Mouse (Mus musculus): ENCODE data around the gene D630003M21Rik.

The D630003M21Rik gene

DNA sequence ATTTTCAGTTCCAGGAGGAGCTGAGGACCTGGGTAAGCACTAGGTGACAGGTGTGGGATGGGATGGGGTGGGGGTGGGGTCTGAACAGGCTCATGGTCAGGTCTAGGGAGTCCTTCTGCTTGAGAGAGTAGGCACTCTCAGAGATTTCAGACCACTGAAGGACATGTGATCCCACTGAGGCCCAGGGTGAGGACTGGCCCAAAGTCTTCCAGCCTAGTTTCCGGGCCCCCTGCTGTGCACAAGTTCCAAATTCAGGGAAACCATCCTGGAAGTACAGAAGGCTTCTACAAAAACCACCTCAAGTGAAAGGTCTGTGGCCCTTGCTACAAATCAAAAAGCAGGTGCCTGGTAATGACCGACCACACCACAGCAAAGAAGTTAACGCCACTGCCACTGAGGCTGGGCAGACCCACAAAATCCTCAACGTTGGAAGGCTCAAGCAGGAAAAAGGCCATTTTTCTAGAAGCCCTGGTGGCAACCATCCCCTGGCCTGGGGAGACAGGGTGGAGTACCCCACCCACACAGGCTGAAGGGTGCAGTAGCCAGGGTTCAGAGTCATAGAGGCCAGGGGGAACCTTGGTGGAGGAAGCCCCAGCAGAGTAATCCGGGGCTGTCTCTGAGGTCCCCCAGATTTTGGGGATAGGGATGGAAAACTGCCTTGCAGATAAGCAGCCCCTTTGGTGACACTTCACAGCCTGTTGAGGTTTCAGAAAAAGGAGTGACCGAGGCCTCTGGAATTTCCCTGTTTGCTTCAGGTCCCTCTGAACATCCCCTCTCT lies 84.1 kb downstream of the D630003M21Rik start:
- in situ Hi-C loops (cut with MboI; ENCODE audit: low sequenced_read_pairs) = no loop called here

DNA sequence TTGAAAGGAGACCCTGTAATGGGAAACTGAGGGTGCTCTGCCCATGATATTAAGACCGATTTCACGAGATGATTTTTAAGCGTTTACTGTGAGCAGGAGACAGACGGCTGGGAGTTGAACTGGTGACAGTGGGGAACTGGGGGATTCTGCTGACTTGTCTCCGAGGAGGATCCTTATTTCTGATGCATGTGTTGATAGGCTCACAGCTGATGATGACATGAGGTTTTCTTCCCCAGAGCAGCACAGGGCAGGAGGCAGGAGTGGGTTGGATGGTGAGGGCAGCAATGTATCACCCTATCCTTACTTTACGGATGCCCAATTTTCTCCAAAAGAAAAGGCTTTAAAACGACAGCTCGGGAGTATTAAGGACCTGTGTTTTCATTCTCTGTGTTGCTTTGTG lies 84.8 kb downstream of the D630003M21Rik start:
- in situ Hi-C loops (cut with MboI; ENCODE audit: low sequenced_read_pairs) = no loop called here

DNA sequence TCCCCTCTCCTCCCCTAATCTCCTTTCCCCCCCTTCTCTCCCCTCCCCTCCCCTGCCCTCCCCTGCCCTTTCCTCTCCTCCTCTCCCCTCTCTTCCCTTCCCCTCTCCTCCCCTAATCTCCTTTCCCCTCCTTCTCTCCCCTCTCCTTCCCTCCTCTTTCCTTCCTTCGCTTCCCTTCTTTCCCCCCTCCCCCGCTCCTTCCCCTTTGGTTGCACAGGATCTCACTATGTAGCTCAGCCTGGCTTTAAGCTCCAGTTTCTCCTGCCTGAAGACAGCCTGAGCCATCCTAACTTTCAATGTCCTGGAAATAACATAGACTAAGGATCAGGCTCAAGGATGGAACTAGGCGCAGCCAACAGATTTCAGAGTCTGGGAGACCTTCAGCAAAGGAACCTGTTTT lies 85.2 kb downstream of the D630003M21Rik start:
- in situ Hi-C loops (cut with MboI; ENCODE audit: low sequenced_read_pairs) = no loop called here

DNA sequence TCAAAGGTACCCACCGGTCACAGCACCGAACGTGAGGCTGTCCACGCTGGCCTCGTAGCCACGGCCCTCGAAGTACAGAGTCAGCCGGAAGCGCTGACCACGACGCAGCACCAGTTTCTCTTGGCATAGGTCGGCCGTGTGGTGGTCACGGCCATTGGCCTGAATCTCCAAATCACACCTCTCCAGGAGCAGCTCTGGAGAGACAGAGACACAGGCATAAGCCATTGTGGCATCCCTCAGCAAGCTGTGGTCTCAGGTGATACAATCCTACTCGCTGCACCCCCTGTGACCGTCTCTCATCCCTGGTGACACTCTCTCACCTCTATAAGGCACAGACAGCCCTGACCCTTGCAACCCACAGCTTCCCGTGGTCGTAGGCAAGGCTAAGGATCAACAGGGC lies 86.0 kb downstream of the D630003M21Rik start:
- in situ Hi-C loops (cut with MboI; ENCODE audit: low sequenced_read_pairs) = no loop called here

DNA sequence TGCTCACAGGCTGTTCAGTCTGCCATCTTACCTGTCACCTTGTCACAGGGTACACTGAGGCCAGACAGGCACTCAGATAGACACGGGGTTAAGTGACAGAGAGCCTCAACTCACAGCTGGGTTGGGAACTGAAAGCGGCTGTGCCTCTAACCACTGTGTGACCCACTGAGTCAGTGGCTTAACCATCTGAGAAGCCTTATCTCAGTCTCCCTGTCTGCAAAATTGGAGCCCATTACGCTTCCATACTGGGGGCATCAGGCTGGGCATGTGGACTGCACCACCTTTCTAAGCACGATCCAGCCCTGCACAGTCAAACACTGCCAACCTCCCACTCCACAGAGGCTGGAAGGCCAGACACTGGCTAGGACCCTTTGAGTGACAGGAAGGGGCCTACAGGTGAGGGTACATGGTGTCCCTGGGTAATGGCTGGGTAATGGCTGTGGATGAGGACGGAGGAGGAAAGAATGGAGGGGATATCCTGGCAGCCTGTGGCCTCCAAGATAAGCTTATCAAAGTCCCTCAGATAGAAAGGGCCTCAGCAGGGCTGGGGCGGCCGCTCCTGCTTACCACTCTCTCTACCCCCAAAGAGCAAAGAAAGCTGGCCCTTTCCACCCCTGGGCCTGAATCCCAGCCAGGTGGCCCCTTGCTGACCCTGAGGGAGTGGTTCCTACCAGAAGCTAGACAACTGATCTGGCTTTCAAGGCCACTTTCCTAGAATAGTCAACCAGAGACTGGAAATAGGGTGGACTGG lies 87.2 kb downstream of the D630003M21Rik start:
- in situ Hi-C loops (cut with MboI; ENCODE audit: low sequenced_read_pairs) = no loop called here

DNA sequence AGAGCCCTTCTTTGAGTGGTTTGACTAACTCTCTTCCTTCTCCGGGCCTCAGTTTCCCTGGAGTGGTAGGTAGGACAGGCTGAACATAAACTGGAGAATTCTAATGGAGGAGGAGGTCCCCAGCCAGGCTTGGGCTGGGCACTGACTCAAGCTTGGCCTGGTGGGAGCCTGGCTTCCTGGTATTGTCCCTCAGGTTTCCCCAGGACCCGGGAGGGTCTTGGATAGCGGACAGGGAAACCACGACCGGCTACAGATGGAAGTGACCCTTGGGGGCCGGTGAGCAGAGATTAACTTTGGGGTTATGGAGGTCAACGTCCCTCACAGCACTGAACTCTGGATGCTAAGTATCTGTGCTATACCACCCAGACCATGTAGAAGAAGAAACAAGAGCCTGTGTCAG lies 87.8 kb downstream of the D630003M21Rik start:
- in situ Hi-C loops (cut with MboI; ENCODE audit: low sequenced_read_pairs) = no loop called here

DNA sequence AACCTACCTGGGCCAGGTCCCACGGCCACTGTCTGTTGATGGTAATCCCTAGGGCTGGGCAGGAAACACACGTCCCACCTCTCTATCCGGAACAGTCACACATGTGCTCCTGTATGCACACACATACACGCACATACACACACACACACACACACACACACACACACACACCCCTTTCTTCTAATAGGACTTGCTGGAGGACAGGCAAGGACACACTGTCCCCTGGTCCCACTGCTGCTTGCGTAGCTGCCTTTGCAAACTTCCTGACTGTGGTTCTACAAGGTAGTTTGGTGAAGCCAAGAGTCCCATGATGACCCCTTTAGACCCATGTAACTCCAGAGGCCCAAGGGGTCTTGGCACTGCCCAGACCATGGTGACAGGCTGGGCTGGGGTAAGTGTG lies 88.4 kb downstream of the D630003M21Rik start:
- in situ Hi-C loops (cut with MboI; ENCODE audit: low sequenced_read_pairs) = no loop called here

DNA sequence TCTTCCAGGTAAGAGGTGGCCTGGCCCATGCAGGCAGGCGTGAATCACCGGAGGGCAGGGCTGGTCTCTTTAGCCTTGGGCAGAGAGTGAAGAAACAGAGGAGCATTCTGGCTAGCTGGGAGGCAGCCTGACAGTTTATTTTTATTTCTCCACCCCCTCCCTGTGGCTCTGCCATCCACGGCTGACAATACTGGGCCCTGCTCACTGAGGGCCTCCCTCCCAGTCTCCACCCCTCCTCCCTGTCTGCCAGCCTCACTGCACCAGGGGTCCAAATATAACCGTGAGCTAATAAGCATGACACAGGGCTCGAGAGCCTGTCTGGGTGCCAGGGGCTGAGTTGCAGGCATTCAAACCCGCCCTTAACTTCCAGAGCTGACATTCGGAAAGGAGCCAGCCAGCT lies 89.4 kb downstream of the D630003M21Rik start:
- in situ Hi-C loops (cut with MboI; ENCODE audit: low sequenced_read_pairs) = no loop called here

DNA sequence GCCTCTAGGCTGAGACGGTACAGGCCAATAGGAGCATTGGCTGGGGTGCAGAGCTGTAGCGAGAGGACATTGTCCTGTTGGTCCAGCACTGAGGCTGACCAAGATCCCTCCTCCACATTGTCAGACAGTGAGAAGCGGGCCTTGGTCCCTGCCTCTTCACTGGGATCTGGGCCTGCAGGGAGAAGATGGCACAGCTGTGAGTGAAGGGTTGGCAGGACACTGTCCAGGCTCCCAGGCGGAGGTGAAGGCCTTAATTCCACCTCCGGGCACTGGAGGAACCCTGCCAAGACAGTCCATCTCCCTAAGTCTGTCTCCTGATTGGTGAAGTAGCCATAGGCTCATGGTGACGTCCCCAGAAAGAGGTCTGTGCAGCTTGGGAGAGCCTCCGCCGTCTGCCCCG lies 90.2 kb downstream of the D630003M21Rik start:
- in situ Hi-C loops (cut with MboI; ENCODE audit: low sequenced_read_pairs) = no loop called here

DNA sequence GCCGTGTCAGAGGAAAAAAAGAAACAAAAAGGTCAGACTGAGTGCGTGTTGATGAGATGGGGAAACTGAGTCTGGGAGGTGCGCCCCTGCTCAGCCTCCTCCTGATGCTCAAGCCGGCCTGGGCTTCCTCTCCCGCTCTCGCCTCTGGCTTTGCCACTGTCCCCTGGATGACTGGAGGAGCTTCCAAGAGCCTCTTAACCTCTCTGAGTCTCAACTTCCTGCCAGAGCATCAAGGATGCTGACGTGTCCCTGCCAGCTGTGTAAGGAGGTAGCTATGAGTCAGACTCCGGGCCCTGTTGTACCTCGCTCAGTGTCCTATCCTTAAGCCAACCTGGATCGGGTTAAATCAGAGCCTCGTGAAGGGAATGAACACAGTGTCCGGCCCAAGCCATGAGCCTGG lies 91.3 kb downstream of the D630003M21Rik start:
- in situ Hi-C loops (cut with MboI; ENCODE audit: low sequenced_read_pairs) = no loop called here

DNA sequence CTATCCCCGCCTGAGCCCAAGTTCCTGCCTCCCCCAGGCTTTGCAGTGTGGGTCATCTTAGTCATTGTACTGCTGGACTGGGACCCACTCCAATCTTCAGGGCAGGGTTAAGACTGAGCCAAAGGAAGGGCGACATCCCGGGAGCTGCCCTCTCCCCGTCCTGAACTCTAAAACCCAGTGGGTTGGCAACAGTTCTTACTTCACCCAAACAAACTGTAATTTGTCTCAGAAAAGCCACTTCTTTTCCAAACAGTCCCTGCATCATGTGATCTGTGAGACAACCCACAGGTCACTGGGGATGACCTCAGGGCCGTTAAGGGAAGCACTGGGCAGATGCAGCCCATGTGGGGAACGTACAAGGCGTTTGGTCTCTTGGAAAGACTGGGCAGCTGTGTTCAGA lies 92.8 kb downstream of the D630003M21Rik start:
- in situ Hi-C loops (cut with MboI; ENCODE audit: low sequenced_read_pairs) = no loop called here

DNA sequence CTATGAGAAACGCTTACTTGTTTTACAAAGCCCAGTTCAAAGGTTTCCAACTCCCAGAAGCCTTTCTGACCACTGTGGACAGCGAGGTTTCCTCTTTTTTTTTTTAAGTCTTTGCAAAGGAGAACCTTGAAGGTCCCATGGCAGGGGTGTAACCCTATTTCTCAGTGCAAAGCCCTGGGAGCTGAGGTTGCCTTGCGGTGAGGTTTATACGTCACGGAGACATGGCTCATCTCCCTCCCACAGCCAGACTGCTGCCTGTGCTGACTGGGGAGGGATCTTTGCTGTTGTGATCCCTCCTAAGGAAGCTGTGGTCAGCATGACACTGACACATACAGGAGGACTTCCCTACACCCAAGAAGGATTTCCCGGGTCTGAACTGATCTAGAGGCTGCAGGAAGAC lies 96.0 kb downstream of the D630003M21Rik start:
- in situ Hi-C loops (cut with MboI; ENCODE audit: low sequenced_read_pairs) = no loop called here
